Mouse (Mus musculus): ENCODE measurements around the gene Inpp5a.

The Inpp5a gene

GRCm38 (mm10) chr7:139582595-139582994 is 193.7 kb downstream of the Inpp5a start, which contains the start of gene Nkx6-2:
TSS of gene Nkx6-2 (minus strand) at chr7:139582797.
- DNase-seq (ENCODE audit: low spot score): peak; percentile 33

- no peak for DNase-seq (ENCODE audit: low spot score)
Measured at GRCm38 (mm10) chr7:139583094-139583737, 194.3 kb downstream of the Inpp5a start.

- DNase-seq (ENCODE audit: low spot score): no peak
Measured at GRCm38 (mm10) chr7:139584221-139585175, 195.6 kb downstream of the Inpp5a start.

- no peak for DNase-seq (ENCODE audit: low spot score)
Measured at GRCm38 (mm10) chr7:139585183-139585821, 196.4 kb downstream of the Inpp5a start.

GRCm38 (mm10) chr7:139587919-139588318 is 199.0 kb downstream of the Inpp5a start:
- no peak for DNase-seq (ENCODE audit: low spot score)

- no peak for DNase-seq (ENCODE audit: low spot score)
Measured at GRCm38 (mm10) chr7:139590302-139590701, 201.4 kb downstream of the Inpp5a start.

GRCm38 (mm10) chr7:139591311-139591710 is 202.4 kb downstream of the Inpp5a start:
- no peak for DNase-seq (ENCODE audit: low spot score)

GRCm38 (mm10) chr7:139595311-139595710 is 206.4 kb downstream of the Inpp5a start:
- no peak for DNase-seq (ENCODE audit: low spot score)

GRCm38 (mm10) chr7:139595862-139596261 is 207.0 kb downstream of the Inpp5a start:
- no peak for DNase-seq (ENCODE audit: low spot score)

DNA sequence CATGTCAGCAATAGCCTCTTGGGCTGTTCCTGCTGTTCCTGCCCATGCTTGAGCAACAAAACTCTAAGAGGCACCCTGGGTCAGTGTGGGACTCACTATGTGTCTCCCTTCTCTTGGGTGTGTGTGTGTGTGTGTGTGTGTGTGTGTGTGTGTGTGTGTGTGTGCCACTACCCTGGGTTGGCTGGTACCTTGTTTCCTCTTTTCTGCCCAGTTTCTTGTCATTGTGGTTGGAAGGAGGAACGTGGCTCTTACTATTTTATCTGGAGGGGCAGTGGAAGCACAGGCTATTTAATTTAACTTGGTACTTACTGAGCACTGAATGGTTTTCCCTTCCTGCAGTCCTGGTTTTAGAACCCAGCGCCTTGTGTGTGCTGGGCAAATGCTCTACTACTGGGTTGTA is 221.4 kb downstream of the Inpp5a start:
- no peak for DNase-seq (ENCODE audit: low spot score)

DNA sequence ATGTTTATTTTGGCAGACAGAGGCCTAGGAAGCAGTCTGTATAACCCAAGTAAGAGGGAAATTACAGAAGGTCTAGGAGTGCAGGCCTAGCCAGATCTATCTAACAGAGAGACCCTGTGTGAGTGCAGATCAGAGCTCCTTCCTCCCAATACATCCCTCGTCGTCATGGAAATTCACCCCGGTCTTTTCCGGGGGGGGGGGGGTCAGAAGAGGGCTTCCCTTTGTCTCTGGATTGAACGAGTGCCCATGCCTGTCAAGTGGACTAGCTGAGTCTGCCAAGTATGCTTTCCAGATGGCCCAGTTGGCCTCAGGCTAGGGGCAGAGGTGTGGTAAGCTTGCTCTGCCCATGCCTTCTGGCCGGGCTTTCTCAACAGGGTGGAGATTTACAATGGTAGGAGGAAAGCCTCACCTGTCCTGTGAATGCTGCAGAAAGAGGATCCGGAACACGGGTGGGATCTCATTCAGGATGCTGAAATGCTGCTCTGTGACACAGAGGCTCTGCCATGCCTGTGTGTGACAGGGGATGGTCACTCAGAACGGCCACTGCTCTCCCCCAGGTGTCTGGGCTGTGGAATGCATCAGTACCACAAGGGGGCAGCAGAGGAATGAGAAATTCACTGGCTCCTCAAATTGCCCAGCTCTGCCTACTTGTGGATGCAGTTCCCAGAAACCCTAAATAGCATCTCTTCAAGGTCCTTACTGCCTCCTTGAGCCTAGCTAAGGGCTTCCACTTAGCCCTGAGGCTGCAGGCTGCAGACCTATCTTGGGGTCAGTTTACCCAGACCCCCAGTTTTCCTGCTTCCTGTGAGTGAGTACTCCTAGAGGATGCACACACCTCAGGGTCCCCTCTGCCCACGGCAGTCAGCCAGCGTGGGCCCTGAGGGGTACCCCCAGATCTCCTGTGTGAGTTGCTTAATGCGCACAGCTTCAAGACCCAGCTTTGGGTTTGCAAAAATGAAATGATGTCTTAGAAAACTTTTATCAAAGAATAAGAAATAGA is 227.2 kb downstream of the Inpp5a start:
- peak; percentile 65 for DNase-seq (ENCODE audit: low spot score)

DNA sequence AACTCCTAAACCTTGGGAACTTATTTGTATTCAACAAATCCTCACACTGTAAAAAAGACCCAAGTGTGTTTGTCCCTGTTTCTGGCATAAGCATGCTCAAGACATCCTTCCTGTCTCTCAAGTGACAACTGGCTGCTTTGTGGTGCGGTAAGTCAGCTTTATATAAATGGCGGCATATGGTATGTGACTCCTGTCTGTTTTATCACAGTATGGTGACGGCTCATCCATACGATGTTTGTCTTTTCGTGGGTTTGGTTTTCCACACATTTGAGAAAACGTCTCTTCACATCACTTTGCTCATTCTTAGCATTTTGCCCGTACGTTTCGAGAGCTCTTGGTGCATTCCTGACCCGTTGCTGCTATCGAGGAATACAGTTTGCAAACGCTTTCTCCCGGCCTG is 233.7 kb downstream of the Inpp5a start:
- no peak for DNase-seq (ENCODE audit: low spot score)

DNA sequence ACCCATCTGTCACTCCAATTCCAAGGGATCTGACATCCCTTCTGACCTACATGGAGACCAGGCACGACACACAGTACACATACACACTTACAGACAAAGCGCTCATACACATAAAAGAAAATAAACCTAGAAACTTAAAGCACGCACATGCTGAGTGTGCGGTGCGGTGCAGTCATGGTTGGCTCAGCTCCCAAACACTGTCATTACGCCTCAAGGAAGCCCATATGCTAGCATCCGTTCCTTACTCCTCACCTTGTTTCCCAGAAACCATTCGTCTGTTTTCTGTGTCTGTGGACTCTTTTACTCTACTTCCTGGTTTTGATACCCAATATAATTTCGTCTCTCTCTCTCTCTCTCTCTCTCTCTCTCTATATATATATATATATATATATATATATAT is 236.2 kb downstream of the Inpp5a start:
- no peak for DNase-seq (ENCODE audit: low spot score)

Data from urinary bladder, postnatal 25 days (tissue).